19 mouse cellular contexts compared by ENCODE assay signal in genomic region chr2:101296369-101296682, GRCm38 (mm10).
DNase-seq lines count a peak whose midpoint lies in the region; ATAC-seq and TF ChIP-seq lines count a peak whose summit lies in the region.
"Had no signal": no experiment of that assay in that cellular context is flagged by ENCODE, and none has a peak within 500 bp of the region (broad histone marks: within the 10 kb centered on the region; RNA-seq: fewer than 3 reads in every experiment).

No protein-coding gene starts in this region.

- TF ChIP-seq CTCF in forebrain, postnatal 0 days (IDR thresholded peaks at IDR 0.05; ENCODE audit: low read depth) = no peak

- H3K36me3 ChIP-seq in hindbrain, embryonic 16.5 days (ENCODE audit: control insufficient read depth, insufficient read depth, low read length) = no peaks in the 10 kb centered on the region
- no peaks in the 10 kb centered on the region for H3K36me3 ChIP-seq in hindbrain, embryonic 10.5 days
- H3K36me3 ChIP-seq in forebrain, embryonic 10.5 days (replicated peaks) = no peaks in the 10 kb centered on the region
- H3K36me3 ChIP-seq in forebrain, postnatal 0 days (ENCODE audit: insufficient read depth) = no peaks in the 10 kb centered on the region
- H3K36me3 ChIP-seq: embryonic facial prominence, embryonic 13.5 days; heart, embryonic 10.5 days; limb, embryonic 12.5 days; liver, embryonic 12.5 days had no signal

- DNase-seq in hindbrain, embryonic 10.5 days (ENCODE audit: low spot score) = no peak
- peak; percentile 70 for DNase-seq in A20 (ENCODE audit: low read depth, low spot score)
- DNase-seq in forebrain, embryonic 10.5 days (ENCODE audit: extremely low spot score, low spot score) = no peak
- DNase-seq in forebrain, postnatal 0 days = peak; percentile 60
- no peak for DNase-seq in gastrocnemius, postnatal 14 days
- DNase-seq in left cerebral cortex, postnatal 25 days (ENCODE audit: low spot score in 2 of 2) = no peak
- DNase-seq: cerebellum, adult 9-11 months; heart, postnatal 14 days; kidney, adult 18-20 months; kidney, postnatal 14 days; lung, embryonic 14.5 days; thymus, postnatal 14 days had no signal

- no peaks in the 10 kb centered on the region for H3K27me3 ChIP-seq in hindbrain, embryonic 16.5 days (replicated peaks; ENCODE audit: control insufficient read depth, insufficient read depth, low read length)
- no peaks in the 10 kb centered on the region for H3K27me3 ChIP-seq in hindbrain, embryonic 10.5 days (ENCODE audit: insufficient read depth, poor library complexity, severe bottlenecking)
- H3K27me3 ChIP-seq in forebrain, embryonic 10.5 days (ENCODE audit: poor library complexity, severe bottlenecking) = no peaks in the 10 kb centered on the region
- H3K27me3 ChIP-seq in forebrain, postnatal 0 days (ENCODE audit: insufficient read depth, low read length) = no peaks in the 10 kb centered on the region
- H3K27me3 ChIP-seq: embryonic facial prominence, embryonic 13.5 days; limb, embryonic 12.5 days; liver, embryonic 12.5 days had no signal

- no peak overlapping the region for H3K4me2 ChIP-seq in hindbrain, embryonic 16.5 days (ENCODE audit: low read length)
- 0 out of 2 replicates have a peak overlapping the region, but pooled peaks have one; percentile 17 for H3K4me2 ChIP-seq in forebrain, postnatal 0 days (ENCODE audit: low read depth)
- H3K4me2 ChIP-seq: limb, embryonic 12.5 days; liver, embryonic 12.5 days; lung, embryonic 14.5 days had no signal

- H3K4me3 ChIP-seq in hindbrain, embryonic 16.5 days (ENCODE audit: low read length) = no peak overlapping the region
- H3K4me3 ChIP-seq in hindbrain, embryonic 10.5 days = no peak overlapping the region
- no peak overlapping the region for H3K4me3 ChIP-seq in forebrain, embryonic 10.5 days
- no peak overlapping the region for H3K4me3 ChIP-seq in forebrain, postnatal 0 days (ENCODE audit: low read depth, low read length)
- H3K4me3 ChIP-seq: embryonic facial prominence, embryonic 13.5 days; heart, embryonic 10.5 days; limb, embryonic 12.5 days; liver, embryonic 12.5 days had no signal

- 28% methylated on average over 3 of the region's 3 CpGs for WGBS in hindbrain, embryonic 16.5 days
- WGBS in hindbrain, embryonic 10.5 days = 57% methylated on average over 3 of the region's 3 CpGs
- 59% methylated on average over 3 of the region's 3 CpGs for WGBS in forebrain, embryonic 10.5 days
- WGBS in forebrain, postnatal 0 days = 10% methylated on average over 3 of the region's 3 CpGs

- 0 out of 2 replicates have a peak, but pooled peaks have one; percentile 20 for ATAC-seq in hindbrain, embryonic 16.5 days
- ATAC-seq in forebrain, postnatal 0 days = peak; percentile 62
- no peak for ATAC-seq in granulocyte monocyte progenitor cell, adult 5-6 weeks (replicated peaks; ENCODE audit: poor library complexity, severe bottlenecking)
- ATAC-seq: liver, embryonic 12.5 days had no signal

- no peak overlapping the region for H3K9ac ChIP-seq in hindbrain, embryonic 16.5 days (ENCODE audit: low read depth, low read length)
- no peak overlapping the region for H3K9ac ChIP-seq in forebrain, postnatal 0 days
- H3K9ac ChIP-seq: embryonic facial prominence, embryonic 13.5 days; limb, embryonic 12.5 days; liver, embryonic 12.5 days; lung, embryonic 14.5 days had no signal

- H3K9me3 ChIP-seq in hindbrain, embryonic 16.5 days (ENCODE audit: control insufficient read depth, low read length) = 0 out of 2 replicates have a peak, but pooled peaks cover 2% of the 10 kb centered on the region
- 0 out of 2 replicates have a peak, but pooled peaks cover 3% of the 10 kb centered on the region for H3K9me3 ChIP-seq in hindbrain, embryonic 10.5 days
- no peaks in the 10 kb centered on the region for H3K9me3 ChIP-seq in forebrain, embryonic 10.5 days
- H3K9me3 ChIP-seq in forebrain, postnatal 0 days (ENCODE audit: low read length) = no peaks in the 10 kb centered on the region
- H3K9me3 ChIP-seq: embryonic facial prominence, embryonic 13.5 days; heart, embryonic 10.5 days; limb, embryonic 12.5 days; liver, embryonic 12.5 days had no signal

- intact Hi-C loops in gastrocnemius, postnatal 14 days (cut with DNase I; ENCODE audit: low total_unique reads) = no loop called here
- intact Hi-C loops in left cerebral cortex, postnatal 25 days (cut with DNase I) = loop anchor here (5.0 kb wide), 1 partner anchor 124 kb away; no protein-coding TSS in a partner anchor

- no peak overlapping the region for H3K27ac ChIP-seq in hindbrain, embryonic 16.5 days (ENCODE audit: low read depth, low read length)
- H3K27ac ChIP-seq in hindbrain, embryonic 10.5 days = no peak overlapping the region
- H3K27ac ChIP-seq in forebrain, embryonic 10.5 days = peak overlapping the region; percentile 17; the same call in 1 of the 2 replicates
- peak overlapping the region; percentile 85 for H3K27ac ChIP-seq in forebrain, postnatal 0 days (ENCODE audit: low read depth, low read length)
- H3K27ac ChIP-seq: embryonic facial prominence, embryonic 13.5 days; heart, embryonic 10.5 days; limb, embryonic 12.5 days; liver, embryonic 12.5 days; macrophage had no signal

- peaks cover 5% of the 10 kb centered on the region; the same call in 1 of the 2 replicates for H3K4me1 ChIP-seq in hindbrain, embryonic 16.5 days (ENCODE audit: control insufficient read depth, insufficient read depth, low read depth, low read length)
- H3K4me1 ChIP-seq in hindbrain, embryonic 10.5 days (replicated peaks) = peaks cover 16% of the 10 kb centered on the region
- H3K4me1 ChIP-seq in forebrain, embryonic 10.5 days = peaks cover 17% of the 10 kb centered on the region
- peaks cover 7% of the 10 kb centered on the region for H3K4me1 ChIP-seq in forebrain, postnatal 0 days (ENCODE audit: insufficient read depth)
- H3K4me1 ChIP-seq: embryonic facial prominence, embryonic 13.5 days; heart, embryonic 10.5 days; limb, embryonic 12.5 days; liver, embryonic 12.5 days had no signal

Comparison
In these comparisons a context has a peak if more than half of its experiments do, and no peak if none do; other contexts are left out.
1. DNase-seq: peak in A20 (single experiment) and forebrain, postnatal 0 days (single experiment); none in hindbrain, embryonic 10.5 days (single experiment), forebrain, embryonic 10.5 days (single experiment), gastrocnemius, postnatal 14 days (single experiment) and left cerebral cortex, postnatal 25 days (0 of 2).
2. H3K27ac ChIP-seq: peak in forebrain, embryonic 10.5 days (single experiment) and forebrain, postnatal 0 days (single experiment); none in hindbrain, embryonic 16.5 days (single experiment) and hindbrain, embryonic 10.5 days (single experiment).